Mouse (Mus musculus) hindbrain, postnatal 0 days (tissue): ENCODE results near the gene Rala. TPM values are rescaled to one million over a fixed set of nuclear protein-coding genes. Genes with fewer than 3 reads are reported as not detected.

Experiments
- ATAC-seq: fragments of 200-750 bp; cut with Nextera tagmentation; 2 replicates; pipeline ENCODE4 v1.8.0; 2017; ENCODE audit warnings: mild to moderate bottlenecking, moderate TSS enrichment, moderate library complexity
- DNase-seq: peaks from one replicate; pipeline ENCODE4 v3.0.0-alpha.2; 2015; ENCODE audit warnings: low spot score
- H3K27ac ChIP-seq: fragments of 300-500 bp; sonication (generic); 2 replicates; pipeline ENCODE4 v1.5.1; 2014; ENCODE audit warnings: mild to moderate bottlenecking
- H3K27me3 ChIP-seq: fragments of 300-500 bp; sonication (generic); 2 replicates; pipeline ENCODE4 v1.6.1; 2014; ENCODE audit warnings: low read length, mixed read lengths; ENCODE audit not compliant: insufficient read depth
- H3K36me3 ChIP-seq: fragments of 300-500 bp; sonication (generic); 2 replicates; pipeline ENCODE4 v1.6.1; 2014; ENCODE audit warnings: low read length, mixed read lengths; ENCODE audit not compliant: insufficient read depth
- H3K4me1 ChIP-seq: fragments of 300-500 bp; sonication (generic); 2 replicates; pipeline ENCODE4 v1.6.1; 2014; ENCODE audit warnings: antibody characterized with exemption, low read length, mixed read lengths; ENCODE audit not compliant: insufficient read depth
- H3K4me2 ChIP-seq: fragments of 300-500 bp; sonication (generic); 2 replicates; pipeline ENCODE4 v1.6.1; 2014; ENCODE audit warnings: low read depth, mild to moderate bottlenecking, low read length, moderate library complexity, mixed read lengths
- H3K4me3 ChIP-seq: fragments of 300-500 bp; sonication (generic); 2 replicates; pipeline ENCODE4 v1.5.1; 2014; ENCODE audit warnings: low read length
- H3K9ac ChIP-seq: fragments of 300-500 bp; sonication (generic); replicated peaks from 2 replicates; pipeline ENCODE4 v1.6.1; 2014; ENCODE audit warnings: mild to moderate bottlenecking, low read length, moderate library complexity, mixed read lengths
- H3K9me3 ChIP-seq: fragments of 300-500 bp; sonication (generic); 2 replicates; pipeline ENCODE4 v1.6.1; 2016; ENCODE audit warnings: low read length, mixed read lengths
- CTCF ChIP-seq: IDR thresholded peaks from 2 replicates; pipeline ENCODE4 v1.5.1; 2016; ENCODE audit warnings: antibody characterized with exemption, control low read depth, low read depth
- WGBS: fragments of 180-500 bp; shearing (Covaris S2); extraction: QIAGEN DNeasy Blood & Tissue Kit; methylation state at CpG from one replicate; pipeline ENCODE4 v1.1.7; 2014; 5-methylcytosine and 5-hydroxymethylcytosine counted together
- polyA plus RNA-seq: library from polyadenylated mRNA; unstranded; fragments of >200 nt; fragmentation: Nextera tagmentation; extraction: Ambion mirVana; gene quantifications from 2 replicates; pipeline ENCODE4 v1.2.1, GENCODE M21; 2015
- total RNA-seq: library from RNA; depleted of rRNA; stranded (reverse); fragments of >200 nt; gene quantifications from 2 replicates; pipeline ENCODE4 v1.2.3, GENCODE M21; 2014; rRNA removed

The Rala gene
- 68.5 and 75.7 TPM in 2 replicates for total RNA-seq
- 226 and 229 TPM in 2 replicates for polyA plus RNA-seq

DNA sequence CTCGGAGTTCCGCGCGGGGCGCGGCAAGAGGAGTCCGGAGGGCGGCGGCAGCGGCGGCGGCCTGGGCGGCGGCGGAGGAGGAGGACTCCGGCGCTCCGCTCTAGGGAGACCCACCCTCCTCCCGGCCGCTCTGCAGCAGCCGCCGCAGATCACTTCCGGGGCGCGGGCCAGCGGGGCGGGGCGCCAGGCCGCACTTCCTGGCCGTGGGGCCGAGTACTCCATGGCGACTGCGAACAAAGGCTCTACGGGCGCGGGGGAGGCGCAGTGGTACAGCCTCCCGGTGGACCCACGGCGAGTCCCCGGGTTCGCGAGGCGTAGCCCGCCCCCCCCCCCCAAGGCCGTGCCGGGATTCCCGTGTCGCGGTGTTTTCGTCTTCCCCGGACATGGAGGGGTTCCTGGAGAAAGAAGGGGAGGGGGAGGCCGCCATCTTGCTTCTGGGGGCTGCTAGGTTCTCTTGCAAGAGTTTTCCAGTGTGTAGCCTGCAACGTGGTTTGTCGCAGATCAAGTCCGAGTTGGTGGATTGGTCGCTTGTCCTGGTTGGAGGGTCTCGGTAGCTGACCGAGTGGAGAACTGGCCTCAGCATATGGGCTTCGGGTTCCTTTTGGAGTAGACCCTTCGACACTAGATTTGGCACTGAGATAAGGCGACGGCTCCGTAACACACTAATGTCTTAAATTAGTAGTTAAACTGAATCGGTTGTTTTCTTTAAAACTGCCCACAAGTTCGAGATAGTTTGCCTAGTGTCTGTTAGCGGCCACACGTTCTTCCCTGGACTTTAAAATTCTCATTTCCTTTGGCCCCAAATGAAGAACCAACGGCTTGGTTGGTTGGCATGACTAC lies at the start of gene Rala:
Gene Rala (minus strand): TSS at position 162 of the 840 bp plus-strand sequence.
- ATAC-seq (peak; percentile 99), DNase-seq (peak; percentile 95)
- no peaks in the 10 kb centered on the region for H3K9me3 ChIP-seq
- no peak for TF ChIP-seq CTCF
- 10% methylated on average over 56 of the region's 69 CpGs for WGBS
- no peaks in the 10 kb centered on the region for H3K27me3 ChIP-seq
- H3K4me3 ChIP-seq: peak within 1 kb of the TSS; percentile 96
- peak within 1 kb of the TSS; percentile 92 for H3K9ac ChIP-seq
- H3K27ac ChIP-seq: peak within 1 kb of the TSS; percentile 97
- H3K4me2 ChIP-seq: peak within 1 kb of the TSS; percentile 77
- peaks cover 3% of the 10 kb centered on the region; the same call in 1 of the 2 replicates for H3K4me1 ChIP-seq
- no peaks in the 10 kb centered on the region for H3K36me3 ChIP-seq

DNA sequence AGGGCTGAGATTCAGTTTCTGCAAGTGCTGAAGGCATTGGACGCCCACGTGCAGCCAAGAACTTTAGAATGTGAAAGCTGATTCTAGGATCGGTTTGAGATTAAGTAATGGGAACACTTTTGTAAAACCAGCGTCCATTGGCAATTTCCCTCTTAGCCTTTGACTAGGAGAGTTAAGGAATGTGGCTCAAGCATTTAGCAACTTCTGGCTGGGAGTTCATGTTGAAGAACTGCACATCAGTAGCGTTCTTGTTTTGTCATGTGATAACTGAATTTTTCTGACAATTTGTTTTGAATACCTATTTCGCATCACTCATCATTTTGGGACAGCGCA lies 49.4 kb upstream of the Rala start:
- peak; percentile 22 for ATAC-seq
- WGBS: 40% methylated on average over 7 of the region's 7 CpGs

GRCm38 (mm10) chr13:17992697-17993514 lies 48.9 kb upstream of the Rala start, which contains the start of gene Yae1d1:
TSS of gene Yae1d1 (minus strand) at chr13:17993349.
- DNase-seq (peak; percentile 95), ATAC-seq (peak; percentile 99)
- H3K27ac ChIP-seq: peak within 1 kb of the TSS; percentile 81
- H3K4me3 ChIP-seq: peak within 1 kb of the TSS; percentile 78
- no peaks in the 10 kb centered on the region for H3K4me1 ChIP-seq
- peak; percentile 79 for TF ChIP-seq CTCF
- H3K4me2 ChIP-seq: peak within 1 kb of the TSS; percentile 79
- H3K9me3 ChIP-seq: no peaks in the 10 kb centered on the region
- WGBS: 1% methylated on average over 53 of the region's 54 CpGs
- H3K27me3 ChIP-seq: no peaks in the 10 kb centered on the region
- peak within 1 kb of the TSS; percentile 77 for H3K9ac ChIP-seq
- no peaks in the 10 kb centered on the region for H3K36me3 ChIP-seq

More for the DNA sequence above, 49.4 kb upstream of the Rala start:
- Histone ChIP-seq H3K36me3 (no peaks in the 10 kb centered on the region), H3K4me3 (peak overlapping the region; percentile 78), H3K4me1 (no peaks in the 10 kb centered on the region), H3K4me2 (peak overlapping the region; percentile 79), H3K27ac (peak overlapping the region; percentile 81; the same call in 1 of the 2 replicates), H3K9ac (peak overlapping the region; percentile 77), H3K27me3 (no peaks in the 10 kb centered on the region), H3K9me3 (no peaks in the 10 kb centered on the region)
- TF ChIP-seq CTCF: no peak
- no peak for DNase-seq

- Histone ChIP-seq H3K9me3 (no peaks in the 10 kb centered on the region), H3K9ac (no peak overlapping the region), H3K4me1 (no peaks in the 10 kb centered on the region), H3K27me3 (no peaks in the 10 kb centered on the region), H3K36me3 (peaks cover 8% of the 10 kb centered on the region; the same call in 1 of the 2 replicates), H3K27ac (no peak overlapping the region), H3K4me2 (peak overlapping the region; percentile 79), H3K4me3 (peak overlapping the region; percentile 78)
- no peak for TF ChIP-seq CTCF
- ATAC-seq (no peak), DNase-seq (no peak)
- 90% methylated on average over 4 of the region's 4 CpGs for WGBS
Observed at GRCm38 (mm10) chr13:17992009-17992408, 48.0 kb upstream of the Rala start.

DNA sequence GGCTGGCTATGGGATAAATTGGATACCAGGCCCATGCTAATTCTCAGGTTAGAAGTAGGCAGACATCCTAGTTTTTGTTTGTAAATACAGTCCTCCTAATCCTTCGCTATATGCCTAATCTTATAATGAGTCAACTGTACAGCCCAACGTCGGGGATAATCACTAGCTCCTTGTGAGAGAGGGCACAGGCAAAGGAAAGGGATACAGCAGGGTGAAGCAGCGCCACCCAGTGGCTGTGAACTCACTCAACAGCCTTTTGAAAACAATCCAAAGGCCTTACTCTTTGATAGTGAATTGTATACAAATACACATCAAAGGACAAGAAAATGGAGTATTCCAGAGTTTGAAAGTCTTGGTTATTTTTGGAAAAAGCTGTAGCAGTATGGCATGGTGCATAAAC lies 39.2 kb upstream of the Rala start:
- TF ChIP-seq CTCF: peak; percentile 83
- H3K4me1 ChIP-seq: no peaks in the 10 kb centered on the region
- H3K4me2 ChIP-seq: no peak overlapping the region
- WGBS: 30% methylated on average over 4 of the region's 4 CpGs
- no peak overlapping the region for H3K9ac ChIP-seq
- ATAC-seq (peak; percentile 70), DNase-seq (peak; percentile 75)
- H3K27ac ChIP-seq: no peak overlapping the region
- H3K9me3 ChIP-seq: no peaks in the 10 kb centered on the region
- no peak overlapping the region for H3K4me3 ChIP-seq
- H3K27me3 ChIP-seq: no peaks in the 10 kb centered on the region
- peaks cover 13% of the 10 kb centered on the region; the same call in 1 of the 2 replicates for H3K36me3 ChIP-seq

- Histone ChIP-seq H3K36me3 (peaks cover 11% of the 10 kb centered on the region; the same call in 1 of the 2 replicates), H3K4me2 (no peak overlapping the region), H3K27me3 (no peaks in the 10 kb centered on the region), H3K9me3 (no peaks in the 10 kb centered on the region), H3K4me3 (no peak overlapping the region), H3K4me1 (no peaks in the 10 kb centered on the region), H3K9ac (no peak overlapping the region), H3K27ac (no peak overlapping the region)
- ATAC-seq: no peak
- TF ChIP-seq CTCF: no peak
- no peak for DNase-seq
- 80% methylated on average over 5 of the region's 5 CpGs for WGBS
Observed at GRCm38 (mm10) chr13:17982634-17983033, 38.6 kb upstream of the Rala start.
